Mouse (Mus musculus): ENCODE results near the gene Htra2. TPM values are rescaled to one million over a fixed set of nuclear protein-coding genes. Genes with fewer than 3 reads are reported as not detected.
A peak's percentile ranks its signal among the peaks of the same experiment; 100 is the strongest.

Gene Htra2
- polyA plus RNA-seq, 1 experiment: 49.3 TPM

DNA sequence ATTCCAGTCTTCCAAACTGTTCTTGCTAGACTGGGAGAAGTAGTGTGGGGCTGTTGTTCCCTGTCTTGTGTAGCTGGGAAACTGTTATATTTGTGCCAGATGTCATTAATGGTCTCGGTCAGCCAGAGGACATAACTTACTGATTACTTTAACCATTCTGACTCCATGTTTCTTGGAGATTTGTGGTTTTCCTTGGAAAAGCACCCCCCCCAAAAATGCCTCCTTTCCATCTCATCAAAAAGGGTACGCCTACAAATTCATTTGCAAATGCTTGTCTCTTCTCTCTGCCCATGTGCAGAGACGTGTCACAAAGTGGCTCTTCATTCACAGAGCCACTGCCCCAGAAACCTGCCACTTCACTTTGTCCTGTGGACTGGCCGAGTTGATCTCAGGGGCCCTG lies 30.7 kb downstream of the Htra2 start:
- WGBS: 57% methylated on average over 4 of the region's 4 CpGs
- DNase-seq: no peak
- Histone ChIP-seq H3K4me1 (ENCODE audit: control insufficient read depth, insufficient read depth, low read length) (no peaks in the 10 kb centered on the region; the same call in 1 of the 2 replicates), H3K4me3 (replicated peaks; ENCODE audit: extremely low read depth, low read depth, low read length) (no peak overlapping the region)
- TF ChIP-seq POLR2A (IDR thresholded peaks at IDR 0.05; ENCODE audit: borderline replicate concordance, extremely low read depth, low read depth, low read length) (no peak), CTCF (IDR thresholded peaks at IDR 0.05; ENCODE audit: insufficient read depth, low read length) (no peak)

DNA sequence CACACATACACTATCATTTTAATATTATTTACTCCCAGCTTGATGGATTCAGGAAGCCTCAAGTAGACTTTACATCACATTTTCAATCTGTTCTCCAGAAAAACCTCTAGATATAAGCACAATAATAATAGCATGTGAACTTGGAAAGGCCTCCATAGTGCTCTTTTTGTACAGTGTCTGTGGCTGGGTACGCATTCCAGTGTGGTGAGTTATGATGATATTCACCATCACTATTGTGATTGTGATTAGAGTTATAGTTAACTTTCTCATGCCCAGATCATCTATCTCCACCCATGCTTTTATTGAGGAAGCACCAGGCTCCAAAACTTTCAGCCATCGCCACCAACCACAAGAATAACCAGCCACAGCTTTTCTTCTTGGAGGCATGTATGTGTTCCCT lies 31.3 kb downstream of the Htra2 start:
- Histone ChIP-seq H3K4me3 (replicated peaks; ENCODE audit: extremely low read depth, low read depth, low read length) (no peak overlapping the region), H3K4me1 (ENCODE audit: control insufficient read depth, insufficient read depth, low read length) (no peaks in the 10 kb centered on the region; the same call in 1 of the 2 replicates)
- no peak for DNase-seq
- TF ChIP-seq POLR2A (IDR thresholded peaks at IDR 0.05; ENCODE audit: borderline replicate concordance, extremely low read depth, low read depth, low read length) (no peak), CTCF (IDR thresholded peaks at IDR 0.05; ENCODE audit: insufficient read depth, low read length) (no peak)
- WGBS: 91% methylated on average over 2 of the region's 2 CpGs

DNA sequence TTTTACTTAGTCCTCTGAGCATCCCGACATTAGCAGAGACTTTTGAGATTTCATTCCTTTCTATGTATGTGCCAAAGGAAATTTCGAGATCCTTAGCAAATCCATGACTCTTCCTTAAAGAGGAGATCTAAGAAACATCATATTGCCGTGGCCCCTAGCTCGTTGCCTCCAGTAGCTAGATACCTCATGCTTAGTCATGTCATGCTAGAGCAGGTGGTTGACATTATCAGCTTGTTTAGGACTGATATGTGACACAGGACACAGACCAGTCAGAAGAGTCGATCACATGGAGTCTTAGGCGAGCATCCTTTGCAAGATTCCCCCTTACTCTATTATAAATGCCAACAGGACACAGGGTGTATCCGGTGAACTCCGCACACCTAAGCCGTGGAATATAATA lies 32.1 kb downstream of the Htra2 start:
- 87% methylated on average over 9 of the region's 9 CpGs for WGBS
- no peak for TF ChIP-seq CTCF (IDR thresholded peaks at IDR 0.05; ENCODE audit: insufficient read depth, low read length)
- TF ChIP-seq POLR2A (IDR thresholded peaks at IDR 0.05; ENCODE audit: borderline replicate concordance, extremely low read depth, low read depth, low read length): no peak
- no peaks in the 10 kb centered on the region; the same call in 1 of the 2 replicates for H3K4me1 ChIP-seq (ENCODE audit: control insufficient read depth, insufficient read depth, low read length)
- DNase-seq: no peak
- H3K4me3 ChIP-seq (replicated peaks; ENCODE audit: extremely low read depth, low read depth, low read length): no peak overlapping the region

- WGBS: 68% methylated on average over 4 of the region's 4 CpGs
- no peak for DNase-seq
- H3K4me3 ChIP-seq (replicated peaks; ENCODE audit: extremely low read depth, low read depth, low read length): no peak overlapping the region
- TF ChIP-seq POLR2A (IDR thresholded peaks at IDR 0.05; ENCODE audit: borderline replicate concordance, extremely low read depth, low read depth, low read length): no peak
- TF ChIP-seq CTCF (IDR thresholded peaks at IDR 0.05; ENCODE audit: insufficient read depth, low read length): no peak
- peaks cover 5% of the 10 kb centered on the region; the same call in 1 of the 2 replicates for H3K4me1 ChIP-seq (ENCODE audit: control insufficient read depth, insufficient read depth, low read length)
Observed at GRCm38 (mm10) chr6:83020836-83021593, 34.1 kb downstream of the Htra2 start.

DNA sequence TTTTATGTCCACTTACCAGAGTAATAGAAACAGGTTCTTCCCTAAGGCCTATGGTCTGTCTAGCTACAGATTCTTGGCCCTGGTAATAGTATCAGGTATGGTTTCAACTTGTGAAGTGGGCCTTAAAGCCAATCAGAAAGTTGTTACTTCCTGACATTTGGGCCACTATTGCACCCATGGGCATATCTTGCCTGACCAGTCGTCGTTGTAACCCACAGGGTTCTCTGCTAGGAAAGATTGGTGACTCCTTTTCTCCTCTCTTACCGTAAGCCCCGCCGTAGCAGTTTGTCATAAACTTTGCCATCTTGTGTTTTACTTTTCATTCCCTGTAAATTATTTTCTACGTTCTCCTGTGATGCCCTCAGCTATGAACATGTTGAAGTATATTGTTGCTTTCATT lies 35.0 kb downstream of the Htra2 start:
- 89% methylated on average over 6 of the region's 6 CpGs for WGBS
- no peak for DNase-seq
- TF ChIP-seq POLR2A (IDR thresholded peaks at IDR 0.05; ENCODE audit: borderline replicate concordance, extremely low read depth, low read depth, low read length) (no peak), CTCF (IDR thresholded peaks at IDR 0.05; ENCODE audit: insufficient read depth, low read length) (no peak)

DNA sequence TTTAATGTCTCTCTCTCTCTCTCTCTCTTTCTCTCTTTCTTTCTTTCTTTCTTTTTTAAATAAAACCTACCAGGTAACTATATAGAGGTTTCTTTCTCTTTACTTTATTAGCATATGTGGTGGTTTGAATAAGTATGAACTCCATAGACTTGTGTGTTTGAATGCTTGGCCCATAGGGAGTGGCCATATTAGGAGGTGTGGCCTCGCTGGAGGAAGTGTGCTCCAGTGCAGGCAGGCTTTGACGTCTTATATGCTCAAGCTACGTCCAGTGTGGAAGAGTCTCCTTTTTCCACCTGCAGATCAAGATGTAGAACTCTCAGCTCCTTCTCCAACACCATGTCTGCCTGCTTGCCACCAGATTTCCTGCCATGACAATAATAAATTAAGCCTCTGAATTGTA lies 36.0 kb downstream of the Htra2 start:
- TF ChIP-seq CTCF (IDR thresholded peaks at IDR 0.05; ENCODE audit: insufficient read depth, low read length): no peak
- H3K4me3 ChIP-seq (replicated peaks; ENCODE audit: extremely low read depth, low read depth, low read length): no peak overlapping the region
- DNase-seq: no peak
- H3K4me1 ChIP-seq (ENCODE audit: control insufficient read depth, insufficient read depth, low read length): peaks cover 10% of the 10 kb centered on the region
- WGBS: 66% methylated on average over 3 of the region's 3 CpGs

More for the DNA sequence above, 35.0 kb downstream of the Htra2 start:
- Histone ChIP-seq H3K4me3 (replicated peaks; ENCODE audit: extremely low read depth, low read depth, low read length) (no peak overlapping the region), H3K4me1 (ENCODE audit: control insufficient read depth, insufficient read depth, low read length) (peaks cover 6% of the 10 kb centered on the region)

- WGBS: 35% methylated on average over 3 of the region's 3 CpGs
- Histone ChIP-seq H3K4me1 (ENCODE audit: control insufficient read depth, insufficient read depth, low read length) (peaks cover 15% of the 10 kb centered on the region), H3K4me3 (replicated peaks; ENCODE audit: extremely low read depth, low read depth, low read length) (no peak overlapping the region)
- no peak for TF ChIP-seq CTCF (IDR thresholded peaks at IDR 0.05; ENCODE audit: insufficient read depth, low read length)
- no peak for TF ChIP-seq POLR2A (IDR thresholded peaks at IDR 0.05; ENCODE audit: borderline replicate concordance, extremely low read depth, low read depth, low read length)
- DNase-seq: no peak
Observed at GRCm38 (mm10) chr6:83017190-83017589, 37.9 kb downstream of the Htra2 start.

- Histone ChIP-seq H3K4me3 (replicated peaks; ENCODE audit: extremely low read depth, low read depth, low read length) (no peak overlapping the region), H3K4me1 (ENCODE audit: control insufficient read depth, insufficient read depth, low read length) (peaks cover 15% of the 10 kb centered on the region)
- no peak for DNase-seq
- TF ChIP-seq CTCF (IDR thresholded peaks at IDR 0.05; ENCODE audit: insufficient read depth, low read length): no peak
- TF ChIP-seq POLR2A (IDR thresholded peaks at IDR 0.05; ENCODE audit: borderline replicate concordance, extremely low read depth, low read depth, low read length): no peak
- WGBS: 90% methylated on average over 2 of the region's 2 CpGs
Observed at GRCm38 (mm10) chr6:83015749-83016148, 39.3 kb downstream of the Htra2 start.

- 47% methylated on average over 12 of the region's 12 CpGs for WGBS
- no peak for DNase-seq
- peak overlapping the region; percentile 2 for H3K4me3 ChIP-seq (replicated peaks; ENCODE audit: extremely low read depth, low read depth, low read length)
- peaks cover 15% of the 10 kb centered on the region for H3K4me1 ChIP-seq (ENCODE audit: control insufficient read depth, insufficient read depth, low read length)
- TF ChIP-seq POLR2A (IDR thresholded peaks at IDR 0.05; ENCODE audit: borderline replicate concordance, extremely low read depth, low read depth, low read length) (no peak), CTCF (IDR thresholded peaks at IDR 0.05; ENCODE audit: insufficient read depth, low read length) (no peak)
Observed at GRCm38 (mm10) chr6:83014482-83015466, 40.3 kb downstream of the Htra2 start.
